Mouse (Mus musculus) bone marrow macrophage, adult 2 months (primary cell): ENCODE results near the gene Fam172a.

Experiments
- CTCF ChIP-seq: IDR thresholded peaks from 2 replicates; pipeline ENCODE4 v1.5.1; 2012; ENCODE audit warnings: low read depth, mild to moderate bottlenecking, low read length, moderate library complexity
- POLR2A ChIP-seq: IDR thresholded peaks from 2 replicates; pipeline ENCODE4 v1.6.1; 2012; ENCODE audit warnings: mild to moderate bottlenecking, low read depth, low read length, borderline replicate concordance

- TF ChIP-seq CTCF (no peak), POLR2A (no peak)
Observed at GRCm38 (mm10) chr13:78164941-78165340, 463.1 kb downstream of the Fam172a start.
